Mouse (Mus musculus) embryonic facial prominence, embryonic 12.5 days (tissue): ENCODE data around the gene Tbcb. TPM values are rescaled to one million over a fixed set of nuclear protein-coding genes. Genes with fewer than 3 reads are reported as not detected.
"Not testable (repeated sequence)": the region's sequence is repeated elsewhere in the genome, so short reads cannot be mapped to it uniquely, and the experiment has no call there.

Experiments
- ATAC-seq: fragments of 200-750 bp; cut with Nextera tagmentation; 2 replicates; pipeline ENCODE4 v1.8.0; 2017; ENCODE audit not compliant: insufficient number of reproducible peaks, insufficient read depth, low FRiP score, low TSS enrichment
- H3K27ac ChIP-seq: fragments of 300-500 bp; sonication (generic); 2 replicates; pipeline ENCODE4 v1.5.1; 2016; ENCODE audit warnings: mild to moderate bottlenecking
- H3K27me3 ChIP-seq: fragments of 300-500 bp; sonication (generic); 2 replicates; pipeline ENCODE4 v1.6.1; 2016; ENCODE audit warnings: mild to moderate bottlenecking, moderate library complexity
- H3K36me3 ChIP-seq: fragments of 300-500 bp; sonication (generic); 2 replicates; pipeline ENCODE4 v1.6.1; 2016; ENCODE audit warnings: mild to moderate bottlenecking
- H3K4me1 ChIP-seq: fragments of 300-500 bp; sonication (generic); 2 replicates; pipeline ENCODE4 v1.6.1; 2016
- H3K4me2 ChIP-seq: fragments of 300-500 bp; sonication (generic); replicated peaks from 2 replicates; pipeline ENCODE4 v1.6.1; 2016; ENCODE audit warnings: mild to moderate bottlenecking, moderate library complexity
- H3K4me3 ChIP-seq: fragments of 300-500 bp; sonication (generic); 2 replicates; pipeline ENCODE4 v1.5.1; 2016; ENCODE audit warnings: mild to moderate bottlenecking
- H3K9ac ChIP-seq: fragments of 300-500 bp; sonication (generic); 2 replicates; pipeline ENCODE4 v1.6.1; 2016; ENCODE audit warnings: mild to moderate bottlenecking, moderate library complexity
- H3K9me3 ChIP-seq: fragments of 300-500 bp; sonication (generic); 2 replicates; pipeline ENCODE4 v1.6.1; 2016; ENCODE audit warnings: mild to moderate bottlenecking, moderate library complexity
- WGBS: fragments of 180-500 bp; shearing (Covaris S2); methylation state at CpG from one replicate; pipeline ENCODE4 v1.1.7; 2016; 5-methylcytosine and 5-hydroxymethylcytosine counted together
- polyA plus RNA-seq: library from polyadenylated mRNA; unstranded; fragments of >200 nt; fragmentation: Nextera tagmentation; extraction: Ambion mirVana; gene quantifications from 2 replicates; pipeline ENCODE4 v1.2.1, GENCODE M21; 2016

Tbcb gene
- polyA plus RNA-seq, 1 experiment from 2014 or later = 224 TPM

- no peak overlapping the region for H3K4me2 ChIP-seq
- H3K36me3 ChIP-seq = peaks cover 18% of the 10 kb centered on the region
- WGBS = 78% methylated on average over 2 of the region's 2 CpGs
- no peak overlapping the region for H3K4me3 ChIP-seq
- ATAC-seq = no peak
- H3K4me1 ChIP-seq = no peaks in the 10 kb centered on the region
- H3K27me3 ChIP-seq = no peaks in the 10 kb centered on the region
- no peak overlapping the region for H3K27ac ChIP-seq
- no peaks in the 10 kb centered on the region for H3K9me3 ChIP-seq
- H3K9ac ChIP-seq = no peak overlapping the region
Measured at GRCm38 (mm10) chr7:30265041-30265440, 33.0 kb upstream of the Tbcb start.

GRCm38 (mm10) chr7:30251956-30252954, 20.2 kb upstream of the Tbcb start:
- H3K4me1 ChIP-seq = no peaks in the 10 kb centered on the region
- WGBS = 77% methylated on average over 12 of the region's 12 CpGs
- peaks cover 21% of the 10 kb centered on the region; the same call in 1 of the 2 replicates for H3K36me3 ChIP-seq
- H3K4me3 ChIP-seq = no peak overlapping the region
- no peak overlapping the region; the same call in 1 of the 2 replicates for H3K9ac ChIP-seq
- no peak overlapping the region for H3K27ac ChIP-seq
- no peak for ATAC-seq
- no peaks in the 10 kb centered on the region for H3K27me3 ChIP-seq
- H3K4me2 ChIP-seq = no peak overlapping the region
- H3K9me3 ChIP-seq = no peaks in the 10 kb centered on the region

- H3K27ac ChIP-seq, H3K4me2 ChIP-seq, H3K4me3 ChIP-seq, H3K27me3 ChIP-seq, H3K9ac ChIP-seq, H3K4me1 ChIP-seq, H3K9me3 ChIP-seq, ATAC-seq: not testable (repeated sequence)
- WGBS = 85% methylated on average over 3 of the region's 3 CpGs
- H3K36me3 ChIP-seq = peaks cover 40% of the 10 kb centered on the region; the same call in 1 of the 2 replicates
Measured at GRCm38 (mm10) chr7:30237374-30237773, 5.3 kb upstream of the Tbcb start.

- H3K27me3 ChIP-seq = no peaks in the 10 kb centered on the region
- WGBS = 88% methylated on average over 4 of the region's 4 CpGs
Measured at GRCm38 (mm10) chr7:30235625-30236024, 3.6 kb upstream of the Tbcb start, which contains the start of gene Ovol3. Gene Ovol3, minus strand, starts transcription at chr7:30235725.

GRCm38 (mm10) chr7:30235091-30235490, 3.0 kb upstream of the Tbcb start:
- no peaks in the 10 kb centered on the region for H3K9me3 ChIP-seq
- H3K36me3 ChIP-seq = peaks cover 25% of the 10 kb centered on the region; the same call in 1 of the 2 replicates
- H3K4me3 ChIP-seq = no peak overlapping the region
- no peak overlapping the region for H3K9ac ChIP-seq
- H3K27me3 ChIP-seq = no peaks in the 10 kb centered on the region
- peaks cover 17% of the 10 kb centered on the region for H3K4me1 ChIP-seq
- ATAC-seq = no peak
- no peak overlapping the region for H3K4me2 ChIP-seq
- WGBS = 92% methylated on average over 8 of the region's 8 CpGs
- H3K27ac ChIP-seq = no peak overlapping the region

More at GRCm38 (mm10) chr7:30235625-30236024, 3.6 kb upstream of the Tbcb start, which contains the start of gene Ovol3:
- Histone ChIP-seq H3K4me3 (no peak within 1 kb of the TSS), H3K9me3 (no peaks in the 10 kb centered on the region), H3K9ac (no peak within 1 kb of the TSS), H3K36me3 (peaks cover 26% of the 10 kb centered on the region; the same call in 1 of the 2 replicates), H3K27ac (no peak within 1 kb of the TSS), H3K4me1 (peaks cover 14% of the 10 kb centered on the region), H3K4me2 (no peak within 1 kb of the TSS)
- ATAC-seq = no peak

GRCm38 (mm10) chr7:30234276-30234858, 2.3 kb upstream of the Tbcb start:
- Histone ChIP-seq H3K27me3 (no peaks in the 10 kb centered on the region), H3K9ac (no peak overlapping the region), H3K4me1 (peaks cover 17% of the 10 kb centered on the region), H3K27ac (no peak overlapping the region), H3K9me3 (no peaks in the 10 kb centered on the region), H3K4me3 (no peak overlapping the region), H3K36me3 (peaks cover 29% of the 10 kb centered on the region; the same call in 1 of the 2 replicates), H3K4me2 (no peak overlapping the region)
- no peak for ATAC-seq
- WGBS = 93% methylated on average over 15 of the region's 15 CpGs

- peak overlapping the region; percentile 82; the same call in 1 of the 2 replicates for H3K4me3 ChIP-seq
- H3K4me1 ChIP-seq = peaks cover 17% of the 10 kb centered on the region
- 87% methylated on average over 20 of the region's 20 CpGs for WGBS
- H3K27me3 ChIP-seq = no peaks in the 10 kb centered on the region
- H3K9me3 ChIP-seq = no peaks in the 10 kb centered on the region
- H3K36me3 ChIP-seq = peaks cover 29% of the 10 kb centered on the region; the same call in 1 of the 2 replicates
- H3K4me2 ChIP-seq = peak overlapping the region; percentile 77
- H3K9ac ChIP-seq = peak overlapping the region; percentile 25
- no peak for ATAC-seq
- H3K27ac ChIP-seq = 0 out of 2 replicates have a peak overlapping the region, but pooled peaks have one; percentile 17
Measured at GRCm38 (mm10) chr7:30233387-30233786, 1.3 kb upstream of the Tbcb start.

- peak; percentile 37; the same call in 1 of the 2 replicates for ATAC-seq
- Histone ChIP-seq H3K9ac (peak overlapping the region; percentile 74), H3K9me3 (no peaks in the 10 kb centered on the region), H3K4me3 (peak overlapping the region; percentile 82), H3K36me3 (peaks cover 36% of the 10 kb centered on the region), H3K4me1 (peaks cover 17% of the 10 kb centered on the region), H3K27me3 (no peaks in the 10 kb centered on the region), H3K27ac (peak overlapping the region; percentile 95), H3K4me2 (peak overlapping the region; percentile 77)
- WGBS = 4% methylated on average over 24 of the region's 24 CpGs
Measured at GRCm38 (mm10) chr7:30232631-30233148, 618 bp upstream of the Tbcb start.

GRCm38 (mm10) chr7:30231328-30231668, 774 bp downstream of the Tbcb start:
- Histone ChIP-seq H3K27ac (peak overlapping the region; percentile 73), H3K9ac (peak overlapping the region; percentile 74), H3K27me3 (no peaks in the 10 kb centered on the region), H3K9me3 (no peaks in the 10 kb centered on the region), H3K4me3 (peak overlapping the region; percentile 82), H3K4me2 (peak overlapping the region; percentile 77), H3K36me3 (peaks cover 50% of the 10 kb centered on the region), H3K4me1 (peaks cover 17% of the 10 kb centered on the region)
- 1% methylated on average over 16 of the region's 16 CpGs for WGBS
- ATAC-seq = 0 out of 2 replicates have a peak, but pooled peaks have one; percentile 11

GRCm38 (mm10) chr7:30224206-30224605, 7.9 kb downstream of the Tbcb start:
- Histone ChIP-seq H3K27ac (no peak overlapping the region), H3K9me3 (no peaks in the 10 kb centered on the region), H3K9ac (no peak overlapping the region), H3K4me2 (no peak overlapping the region), H3K4me1 (peaks cover 9% of the 10 kb centered on the region; the same call in 1 of the 2 replicates), H3K36me3 (peaks cover 41% of the 10 kb centered on the region), H3K27me3 (no peaks in the 10 kb centered on the region), H3K4me3 (no peak overlapping the region)
- 94% methylated on average over 12 of the region's 12 CpGs for WGBS
- no peak for ATAC-seq

GRCm38 (mm10) chr7:30222205-30222604, 9.9 kb downstream of the Tbcb start:
- Histone ChIP-seq H3K4me1 (peaks cover 12% of the 10 kb centered on the region; the same call in 1 of the 2 replicates), H3K9me3 (no peaks in the 10 kb centered on the region), H3K4me2 (no peak overlapping the region), H3K27me3 (no peaks in the 10 kb centered on the region), H3K27ac (no peak overlapping the region), H3K36me3 (peaks cover 30% of the 10 kb centered on the region), H3K9ac (no peak overlapping the region), H3K4me3 (no peak overlapping the region)
- ATAC-seq = no peak
- WGBS = 87% methylated on average over 5 of the region's 5 CpGs
